Mouse (Mus musculus): Measurements from ENCODE around the gene Catsperz.

Catsperz gene

GRCm38 (mm10) chr19:6947742-6948141, 22.6 kb upstream of the Catsperz start:
- 62% methylated on average over 4 of the region's 4 CpGs for WGBS

- 88% methylated on average over 6 of the region's 6 CpGs for WGBS
Measured at GRCm38 (mm10) chr19:6943709-6944108, 18.5 kb upstream of the Catsperz start.

GRCm38 (mm10) chr19:6942764-6943163, 17.6 kb upstream of the Catsperz start:
- whole genome bisulfite sequencing, result 26% methylated on average over 5 of the region's 5 CpGs

GRCm38 (mm10) chr19:6942249-6942691, 17.1 kb upstream of the Catsperz start, which contains the start of gene Gpr137:
Gpr137 (minus strand) TSS chr19:6942480.
- WGBS, result under 1% methylated on average over 27 of the region's 27 CpGs

- WGBS, result 1% methylated on average over 83 of the region's 83 CpGs
Measured at GRCm38 (mm10) chr19:6941372-6942248, 16.4 kb upstream of the Catsperz start, which contains the start of gene Bad. Bad (plus strand) TSS chr19:6941861.

GRCm38 (mm10) chr19:6940396-6941351, 15.5 kb upstream of the Catsperz start:
- 13% methylated on average over 29 of the region's 29 CpGs for WGBS

GRCm38 (mm10) chr19:6939106-6940002, 14.2 kb upstream of the Catsperz start:
- WGBS, result 66% methylated on average over 20 of the region's 20 CpGs

GRCm38 (mm10) chr19:6937541-6938465, 12.6 kb upstream of the Catsperz start:
- 62% methylated on average over 16 of the region's 16 CpGs for WGBS

- 23% methylated on average over 3 of the region's 3 CpGs for WGBS
Measured at GRCm38 (mm10) chr19:6936299-6936698, 11.1 kb upstream of the Catsperz start.

- WGBS, result 9% methylated on average over 23 of the region's 23 CpGs
Measured at GRCm38 (mm10) chr19:6934195-6934977, 9.2 kb upstream of the Catsperz start, which contains the start of gene Kcnk4. Kcnk4 (minus strand) TSS chr19:6934515.

GRCm38 (mm10) chr19:6933436-6934194, 8.4 kb upstream of the Catsperz start:
- WGBS, result 3% methylated on average over 58 of the region's 58 CpGs

- WGBS, result 31% methylated on average over 4 of the region's 4 CpGs
Measured at GRCm38 (mm10) chr19:6933102-6933435, 7.9 kb upstream of the Catsperz start.

GRCm38 (mm10) chr19:6932018-6932417, 6.8 kb upstream of the Catsperz start:
- 58% methylated on average over 1 of the region's 1 CpGs for WGBS

GRCm38 (mm10) chr19:6931002-6931401, 5.8 kb upstream of the Catsperz start:
- WGBS, result 17% methylated on average over 2 of the region's 2 CpGs

GRCm38 (mm10) chr19:6928080-6928479, 2.9 kb upstream of the Catsperz start:
- WGBS, result 42% methylated on average over 9 of the region's 9 CpGs

GRCm38 (mm10) chr19:6926559-6927255, 1.5 kb upstream of the Catsperz start:
- 51% methylated on average over 26 of the region's 26 CpGs for WGBS

GRCm38 (mm10) chr19:6925611-6926329, 590 bp upstream of the Catsperz start:
- WGBS, result 52% methylated on average over 40 of the region's 40 CpGs
